ENCODE assay signal across 9 mouse cellular contexts in the genomic region with DNA sequence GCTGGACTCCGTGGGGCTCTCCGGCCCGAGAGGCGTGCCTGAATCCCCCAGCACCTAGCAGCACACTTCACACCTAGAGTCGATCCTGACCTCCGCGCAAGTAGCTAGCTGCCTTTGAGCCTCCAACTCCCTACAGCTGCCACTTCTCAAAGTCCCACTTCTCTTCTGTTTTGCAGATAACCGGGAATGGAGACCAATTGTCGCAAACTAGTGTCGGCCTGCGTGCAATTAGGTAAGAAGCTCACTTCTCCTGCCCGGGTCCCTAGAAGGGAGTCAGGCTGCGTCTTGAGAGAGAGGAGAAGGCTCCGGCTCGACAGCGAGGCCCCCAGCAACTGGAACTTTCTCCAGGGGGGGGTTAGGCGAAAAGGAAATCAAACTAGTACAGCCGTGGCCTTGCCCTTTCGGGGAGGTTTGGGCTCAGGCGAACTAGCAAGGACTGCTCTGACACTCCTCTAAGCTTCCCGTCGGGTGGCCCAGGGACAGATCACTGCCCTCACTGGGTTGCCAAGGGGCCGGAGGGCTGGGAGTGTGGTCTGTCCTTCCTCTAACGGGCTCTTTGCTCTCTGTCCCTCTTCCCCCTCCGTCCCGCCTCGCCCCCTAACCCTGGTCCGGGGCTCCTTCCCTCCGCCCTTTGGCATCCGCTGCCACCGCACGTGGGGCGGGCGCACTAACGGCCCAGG. TPM values are rescaled to one million over a fixed set of nuclear protein-coding genes. Genes with fewer than 3 reads are reported as not detected.
DNase-seq lines count a peak whose midpoint lies in the region; ATAC-seq and TF ChIP-seq lines count a peak whose summit lies in the region.
"Had no signal": no experiment of that assay in that cellular context is flagged by ENCODE, and none has a peak within 500 bp of the region (broad histone marks: within the 10 kb centered on the region; RNA-seq: fewer than 3 reads in every experiment).

No protein-coding gene starts in this region.

- H3K9ac ChIP-seq in hindbrain, embryonic 12.5 days, result peak overlapping the region; percentile 38; the same call in 1 of the 2 replicates
- H3K9ac ChIP-seq in midbrain, embryonic 12.5 days (replicated peaks), result peak overlapping the region; percentile 56

- H3K4me2 ChIP-seq in hindbrain, embryonic 12.5 days (replicated peaks), result peak overlapping the region; percentile 82
- peak overlapping the region; percentile 74 for H3K4me2 ChIP-seq in midbrain, embryonic 12.5 days (replicated peaks)

- peak overlapping the region; percentile 75 for H3K4me3 ChIP-seq in gastrocnemius, adult 2 months
- peak overlapping the region; percentile 37 for H3K4me3 ChIP-seq in hindbrain, embryonic 12.5 days
- H3K4me3 ChIP-seq in midbrain, embryonic 12.5 days, result peak overlapping the region; percentile 47

- H3K4me1 ChIP-seq in hindbrain, embryonic 12.5 days, result peaks cover 21% of the 10 kb centered on the region
- H3K4me1 ChIP-seq in midbrain, embryonic 12.5 days, result peaks cover 34% of the 10 kb centered on the region

- under 1% methylated on average over 35 of the region's 35 CpGs for WGBS in hindbrain, embryonic 12.5 days
- under 1% methylated on average over 35 of the region's 35 CpGs for WGBS in midbrain, embryonic 12.5 days

- peak overlapping the region; percentile 49 for H3K27ac ChIP-seq in gastrocnemius, adult 2 months
- no peak overlapping the region for H3K27ac ChIP-seq in hindbrain, embryonic 12.5 days
- peak overlapping the region; percentile 72 for H3K27ac ChIP-seq in midbrain, embryonic 12.5 days (replicated peaks)

- ATAC-seq in hindbrain, embryonic 12.5 days (ENCODE audit: low FRiP score), result no peak
- ATAC-seq in midbrain, embryonic 12.5 days (ENCODE audit: low FRiP score, low read depth), result peak; percentile 3; the same call in 1 of the 2 replicates

- H3K36me3 ChIP-seq in hindbrain, embryonic 12.5 days, result no peaks in the 10 kb centered on the region
- no peaks in the 10 kb centered on the region for H3K36me3 ChIP-seq in midbrain, embryonic 12.5 days

- DNase-seq in gastrocnemius, adult 2 months, result no peak
- DNase-seq in gastrocnemius, postnatal 10 days, result no peak
- peak; percentile 68 for DNase-seq in ZHBTc4 (ENCODE audit: low read depth, low spot score)
- DNase-seq in thymus, postnatal 25 days, result no peak
- no peak for DNase-seq in cerebellum, adult 9-11 months
- DNase-seq in kidney, adult 8-10 months, result no peak

- intact Hi-C loops in gastrocnemius, adult 2 months (cut with DNase I), result loop anchor here (1.0 to 10.0 kb wide), 5 partner anchors 37 to 867 kb away; no protein-coding TSS in a partner anchor

- peaks cover 88% of the 10 kb centered on the region for H3K27me3 ChIP-seq in hindbrain, embryonic 12.5 days
- peaks cover 89% of the 10 kb centered on the region for H3K27me3 ChIP-seq in midbrain, embryonic 12.5 days

- no peak for TF ChIP-seq CTCF in gastrocnemius, adult 2 months (IDR thresholded peaks at IDR 0.05)

- H3K9me3 ChIP-seq in hindbrain, embryonic 12.5 days (replicated peaks), result no peaks in the 10 kb centered on the region
- no peaks in the 10 kb centered on the region for H3K9me3 ChIP-seq in midbrain, embryonic 12.5 days

RNA-seq across cellular contexts. Expression of a gene that starts 4.2 kb away (rescaled TPM):
- 1 to 10 TPM; 4.2 to 9.2 TPM for total RNA-seq in gastrocnemius, adult 2 months (2021)
- total RNA-seq in gastrocnemius, postnatal 10 days (2021), result 1 to 10 TPM; 8.8 to 9.2 TPM
- 6.5 and 8.3 TPM in 2 replicates for polyA plus RNA-seq in hindbrain, embryonic 12.5 days (2016; fragmentation: Nextera tagmentation; extraction: Ambion mirVana)
- polyA plus RNA-seq in midbrain, embryonic 12.5 days (2016; fragmentation: Nextera tagmentation; extraction: Ambion mirVana), result 65.6 and 78.1 TPM in 2 replicates
- total RNA-seq: left cerebral cortex, adult 18-20 months had no signal
